Mouse (Mus musculus) frontal cortex, postnatal 25 days (tissue): Measurements from ENCODE around the gene H2-Ke6.
A peak's percentile ranks its signal among the peaks of the same experiment; 100 is the strongest.
"Not testable (repeated sequence)": the region's sequence is repeated elsewhere in the genome, so short reads cannot be mapped to it uniquely, and the experiment has no call there.

Source experiments
- DNase-seq, 2 experiments: peaks; one replicate each; pipeline ENCODE4 v3.0.0; 2022; ENCODE audit warnings: low spot score in 2 of 2

The H2-Ke6 gene

GRCm38 (mm10) chr17:34029890-34030595, 2.2 kb upstream of the H2-Ke6 start:
- DNase-seq: no peak

- no peak for DNase-seq
These were observed 1.5 kb upstream of the H2-Ke6 start for GRCm38 (mm10) chr17:34029150-34029889.

DNA sequence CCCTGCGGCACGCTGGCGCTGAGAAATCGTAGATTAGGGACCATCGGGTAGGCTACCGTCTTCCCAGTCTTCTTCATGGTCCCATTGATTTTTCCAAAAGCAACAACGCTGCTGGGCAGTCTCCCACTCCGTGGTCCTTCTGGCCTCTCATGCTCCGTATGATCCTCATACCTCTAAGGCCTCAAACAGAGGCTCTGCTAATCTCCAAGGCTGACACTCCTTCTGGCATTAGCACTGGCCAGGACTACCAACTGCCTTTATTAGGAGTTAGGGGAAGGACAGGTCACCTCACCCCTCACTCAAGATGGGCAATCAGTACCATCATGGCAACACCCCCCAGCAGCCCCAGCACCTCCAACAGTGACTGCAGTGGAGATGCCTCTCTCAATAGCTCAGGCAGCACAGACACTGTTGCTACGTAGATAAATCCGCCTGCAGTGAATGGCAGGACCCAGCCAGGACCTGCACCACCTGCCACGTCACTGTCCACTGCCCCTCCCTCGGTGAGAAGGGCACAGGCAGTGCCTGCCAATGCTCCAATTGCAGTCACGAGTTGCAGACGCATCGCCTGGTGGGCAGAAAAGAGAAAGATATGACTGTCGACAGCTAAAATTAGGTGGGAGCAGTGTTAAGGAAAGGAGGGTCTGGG, 765 bp upstream of the H2-Ke6 start:
- no peak for DNase-seq

GRCm38 (mm10) chr17:34026917-34027655, 774 bp downstream of the H2-Ke6 start:
- no peak for DNase-seq

DNA sequence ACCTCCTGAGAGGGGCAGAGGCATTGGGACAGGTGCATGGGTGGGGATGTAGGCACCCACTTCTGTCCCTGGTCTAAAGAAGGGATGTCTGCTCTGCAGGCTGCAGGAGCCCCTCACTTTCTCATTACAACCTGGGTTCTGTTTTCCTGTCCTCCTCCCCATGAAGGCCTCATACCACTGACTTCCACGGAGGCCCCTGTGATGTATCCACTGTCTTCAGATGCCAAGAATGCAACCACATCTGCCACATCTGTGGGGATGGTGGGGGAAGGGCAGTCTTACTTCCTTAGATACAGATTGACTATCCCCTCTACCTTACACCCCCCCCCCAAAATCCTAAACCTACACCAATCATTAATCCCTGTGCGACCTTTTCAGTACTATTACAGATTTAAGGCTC, 1.6 kb downstream of the H2-Ke6 start:
- no peak for DNase-seq

DNA sequence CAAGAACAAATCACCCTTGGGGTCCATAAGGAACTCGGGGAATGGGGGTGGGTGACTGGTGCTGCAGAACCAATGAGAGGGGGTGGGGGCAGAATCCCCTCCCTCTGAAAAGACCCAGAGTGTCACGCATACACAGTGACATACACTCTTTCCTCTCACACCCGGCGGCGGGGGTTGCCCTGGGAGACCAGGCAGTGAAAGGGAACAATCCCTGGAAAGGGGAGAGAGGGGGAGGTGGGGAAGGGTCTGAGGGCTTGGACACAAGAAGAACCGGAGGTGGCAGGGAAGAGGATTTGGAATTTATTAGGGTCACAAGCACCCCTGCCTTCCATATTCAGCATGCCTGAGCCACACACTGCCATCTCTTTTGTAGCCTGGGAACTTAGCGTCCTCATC, 2.1 kb downstream of the H2-Ke6 start:
- no peak for DNase-seq

- DNase-seq: no peak
These were observed 2.8 kb downstream of the H2-Ke6 start for GRCm38 (mm10) chr17:34024861-34025755.

DNA sequence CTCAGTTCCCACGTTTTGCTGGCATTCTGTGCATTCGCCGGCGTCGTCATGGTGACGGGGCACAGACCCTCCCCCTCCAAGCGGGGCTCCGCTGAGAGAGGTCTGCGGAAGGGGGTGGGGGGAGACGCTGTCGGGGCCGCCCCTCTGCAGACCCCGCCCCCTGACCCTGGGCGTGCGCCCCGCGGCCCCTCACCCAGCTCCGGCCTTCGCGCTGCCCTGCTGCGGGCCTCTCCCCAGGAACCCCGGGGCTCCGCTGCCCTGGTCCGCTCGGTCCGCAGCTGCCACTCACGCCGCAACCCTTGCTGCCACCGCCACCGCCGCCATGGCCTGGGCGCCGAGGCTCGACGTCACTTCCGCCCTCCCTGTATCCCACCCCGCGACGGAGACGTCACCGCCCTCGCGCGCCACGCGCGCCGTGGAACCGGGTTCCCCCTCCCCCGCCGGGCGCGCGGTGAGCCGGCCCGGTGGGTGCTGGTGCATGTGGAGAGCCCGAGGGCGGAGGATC, 3.5 kb downstream of the H2-Ke6 start, which contains the start of gene Ring1:
Gene Ring1, minus strand, starts transcription at position 364 of the 505 bp plus-strand sequence.
- peak; percentile 78 to 84 for DNase-seq

GRCm38 (mm10) chr17:34023678-34024077, 4.2 kb downstream of the H2-Ke6 start:
- DNase-seq: no peak

DNA sequence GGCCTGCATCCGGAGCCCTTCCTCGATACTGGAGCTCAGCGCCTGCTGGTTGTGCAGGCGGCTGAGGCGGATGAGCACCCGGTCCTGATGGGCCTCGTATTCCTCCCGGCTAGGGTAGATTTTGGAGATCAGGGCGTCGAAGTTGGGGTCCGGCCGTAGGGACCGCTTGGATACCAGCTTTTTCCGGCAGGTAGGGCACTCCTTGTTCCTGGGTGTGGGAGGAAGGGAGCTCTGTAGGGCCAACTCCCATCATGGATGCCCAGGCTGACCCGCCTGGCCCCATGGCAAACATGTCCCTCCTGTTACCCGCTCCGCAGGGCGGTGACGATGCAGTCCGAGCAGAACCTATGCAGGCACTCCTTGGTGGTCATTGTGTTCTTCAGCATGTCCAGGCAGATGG, 4.9 kb downstream of the H2-Ke6 start:
- no peak for DNase-seq

GRCm38 (mm10) chr17:34022414-34022783, 5.5 kb downstream of the H2-Ke6 start:
- DNase-seq: no peak

GRCm38 (mm10) chr17:34021539-34022413, 6.1 kb downstream of the H2-Ke6 start:
- DNase-seq: no peak

GRCm38 (mm10) chr17:34013436-34013835, 14.4 kb downstream of the H2-Ke6 start:
- DNase-seq: no peak

DNA sequence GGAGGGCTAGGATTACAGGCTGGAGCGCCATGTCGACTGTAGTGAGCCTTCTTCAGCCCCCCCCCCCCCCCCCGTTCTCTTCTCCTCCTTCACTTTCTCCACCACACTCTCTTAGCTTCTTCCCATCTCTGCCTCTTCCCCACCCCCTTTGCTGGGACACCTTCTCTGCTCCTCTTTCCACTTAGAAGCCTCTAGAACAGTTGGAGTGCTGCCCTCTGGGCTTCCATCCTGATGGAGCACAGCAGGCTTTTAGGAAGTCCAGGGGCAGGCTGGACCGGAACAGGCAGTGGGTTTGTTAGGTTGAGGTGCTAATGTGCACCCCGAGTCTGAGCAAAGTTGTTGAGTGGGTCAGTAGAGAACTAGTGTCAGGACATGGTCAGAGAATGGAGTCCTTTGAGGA, 17.7 kb downstream of the H2-Ke6 start:
- DNase-seq: no peak

DNA sequence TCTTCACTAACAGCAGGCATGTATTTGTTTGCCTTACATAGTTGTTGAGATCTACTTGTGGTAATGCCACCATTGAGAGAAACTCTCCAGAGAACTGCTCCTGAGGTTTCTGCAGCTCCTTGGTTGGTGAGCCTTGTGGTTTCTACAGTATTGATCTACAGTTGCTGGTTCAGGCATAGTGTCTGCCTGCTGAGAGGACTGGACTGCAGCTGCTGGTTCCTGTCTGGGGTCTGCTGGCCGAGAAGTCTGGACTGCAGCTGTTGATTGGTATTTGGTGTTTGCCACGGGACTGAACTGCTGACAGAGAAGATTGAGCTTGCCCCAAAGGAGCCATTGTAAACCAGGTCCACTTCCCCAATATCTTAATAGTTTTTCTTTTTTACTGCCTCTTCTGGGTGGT, 21.3 kb downstream of the H2-Ke6 start:
- no peak for DNase-seq

DNA sequence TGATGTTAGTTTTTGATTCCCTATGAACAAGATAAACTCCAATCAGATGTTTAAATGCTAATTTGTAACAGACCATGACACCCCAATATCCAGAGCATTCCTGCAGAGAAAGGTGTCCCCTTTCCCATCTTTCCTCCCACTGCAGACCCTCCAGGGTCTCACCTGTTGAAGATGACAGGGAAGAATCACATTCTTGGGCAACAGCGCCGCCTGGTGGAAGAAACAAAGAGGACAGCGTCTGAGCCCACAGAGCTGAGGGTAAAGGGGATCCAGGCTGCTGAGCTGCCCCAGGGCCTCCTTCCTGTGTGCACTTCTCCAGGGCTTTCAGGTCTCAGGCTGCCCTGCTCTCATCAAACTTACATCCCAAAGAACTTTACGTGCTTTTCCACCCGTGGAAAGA, 24.4 kb downstream of the H2-Ke6 start:
- DNase-seq: peak in 1 of 2 experiments; percentile 15

- not testable (repeated sequence) for DNase-seq
These were observed 27.1 kb downstream of the H2-Ke6 start for GRCm38 (mm10) chr17:34000796-34001195.

DNA sequence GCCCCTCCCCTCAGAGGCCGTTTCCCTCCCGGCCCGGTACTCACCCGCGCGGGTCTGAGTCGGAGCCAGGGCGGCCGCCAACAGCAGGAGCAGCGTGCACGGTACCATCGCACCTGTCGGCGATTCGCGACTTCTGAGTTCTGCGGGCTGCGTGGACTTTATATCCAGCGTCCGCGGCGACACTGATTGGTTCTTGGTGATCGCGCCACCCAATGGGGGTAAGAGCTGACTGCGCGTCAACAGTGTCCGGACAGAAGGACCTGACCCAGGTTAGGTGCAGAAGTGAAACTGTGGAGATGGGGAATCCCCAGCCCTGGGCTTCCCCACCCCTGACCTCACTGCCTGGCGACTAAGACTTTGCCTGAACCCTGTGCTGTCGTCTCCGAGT, 27.7 kb downstream of the H2-Ke6 start, which contains the start of gene H2-K1:
Gene H2-K1, minus strand, starts transcription at position 198 of the 388 bp plus-strand sequence.
- DNase-seq: peak; percentile 40 to 47

DNA sequence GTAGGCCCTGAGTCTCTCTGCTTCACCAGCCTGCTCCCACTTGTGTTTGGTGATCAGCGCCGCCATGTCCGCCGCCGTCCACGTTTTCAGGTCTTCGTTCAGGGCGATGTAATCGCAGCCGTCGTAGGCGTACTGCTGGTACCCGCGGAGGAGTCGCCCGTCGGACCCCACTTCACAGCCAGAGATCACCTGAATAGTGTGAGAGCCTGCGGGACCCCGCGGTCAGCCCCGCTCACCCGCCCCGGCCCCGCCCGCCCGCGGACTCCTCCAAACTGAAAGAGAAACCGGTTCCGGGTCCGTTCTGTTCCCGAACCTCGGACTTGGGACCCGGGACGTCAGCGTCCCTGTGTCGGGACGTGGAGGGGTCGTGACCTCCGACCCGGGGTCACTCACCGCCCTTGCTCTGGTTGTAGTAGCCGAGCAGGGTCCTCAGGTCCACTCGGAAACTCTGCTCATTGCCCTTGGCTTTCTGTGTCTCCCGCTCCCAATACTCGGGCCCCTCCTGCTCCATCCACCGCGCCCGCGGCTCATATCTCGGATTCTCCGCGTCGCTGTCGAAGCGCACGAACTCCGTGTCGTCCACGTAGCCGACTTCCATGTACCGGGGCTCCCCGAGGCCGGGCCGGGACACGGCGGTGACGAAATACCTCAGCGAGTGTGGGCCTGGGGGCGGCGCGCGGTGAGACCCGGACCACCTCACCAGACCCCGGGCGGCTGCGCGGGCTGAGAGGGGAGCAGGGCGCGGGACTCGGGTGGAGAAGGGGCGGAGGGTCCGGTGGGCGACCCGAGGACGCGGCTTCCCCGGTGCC, 28.3 kb downstream of the H2-Ke6 start:
- DNase-seq: no peak
